Mouse (Mus musculus) ES-E14 (cell line): Measurements from ENCODE around the gene Ckm. TPM values are rescaled to one million over a fixed set of nuclear protein-coding genes. Genes with fewer than 3 reads are reported as not detected.

ENCODE experiments used
- DNase-seq: peaks from one replicate; pipeline ENCODE4 v3.0.0-alpha.2; 2013; ENCODE audit warnings: low read depth, low spot score
- H3K27ac ChIP-seq: 2 replicates; pipeline ENCODE4 v1.5.1; 2012; ENCODE audit warnings: low read depth, mild to moderate bottlenecking, low read length, moderate library complexity, mixed read lengths; ENCODE audit not compliant: poor library complexity, insufficient read depth, severe bottlenecking
- H3K36me3 ChIP-seq: 2 replicates; pipeline ENCODE4 v1.6.1; 2012; ENCODE audit warnings: mild to moderate bottlenecking, low read length, moderate library complexity, mixed read lengths; ENCODE audit not compliant: control insufficient read depth, poor library complexity, insufficient read depth, severe bottlenecking
- H3K4me1 ChIP-seq, 2 experiments: fragments of 150-350 bp in 1 of 2; sonication (generic) in 1 of 2; 2 replicates each; pipeline ENCODE4 v1.6.1; 2012; ENCODE audit warnings: low read length in 2 of 2, mild to moderate bottlenecking in 1 of 2, mixed read lengths in 1 of 2; ENCODE audit not compliant: control insufficient read depth in 2 of 2, insufficient read depth in 2 of 2, poor library complexity in 1 of 2
- H3K4me3 ChIP-seq, 2 experiments: fragments of 150-350 bp in 1 of 2; sonication (generic) in 1 of 2; 2 replicates each; pipeline ENCODE4 v1.5.1; 2012; ENCODE audit warnings: low read length in 2 of 2, low read depth in 1 of 2, mild to moderate bottlenecking in 1 of 2, mixed read lengths in 1 of 2; ENCODE audit not compliant: insufficient read depth in 1 of 2, poor library complexity in 1 of 2, severe bottlenecking in 1 of 2
- H3K9ac ChIP-seq: 2 replicates; pipeline ENCODE4 v1.6.1; 2012; ENCODE audit warnings: low read depth, mild to moderate bottlenecking, low read length, mixed read lengths; ENCODE audit not compliant: poor library complexity, insufficient read depth, severe bottlenecking
- H3K9me3 ChIP-seq: fragments of 150-350 bp; sonication (generic); 2 replicates; pipeline ENCODE4 v1.6.1; 2012; ENCODE audit warnings: low read depth, mild to moderate bottlenecking, low read length; ENCODE audit not compliant: control insufficient read depth, insufficient read depth
- CHD2 ChIP-seq: IDR thresholded peaks from 2 replicates; pipeline ENCODE4 v1.6.1; 2014; ENCODE audit warnings: mild to moderate bottlenecking, low read depth, low read length, inconsistent platforms
- HCFC1 ChIP-seq: IDR thresholded peaks from 2 replicates; pipeline ENCODE4 v1.6.1; 2012; ENCODE audit warnings: low read length, inconsistent platforms, borderline replicate concordance; ENCODE audit not compliant: insufficient read depth
- MAFK ChIP-seq: IDR thresholded peaks from 2 replicates; pipeline ENCODE4 v1.6.1; 2014; ENCODE audit warnings: mild to moderate bottlenecking, low read depth, low read length, inconsistent platforms; ENCODE audit not compliant: insufficient read depth
- ZC3H11A ChIP-seq: IDR thresholded peaks from 2 replicates; pipeline ENCODE4 v1.6.1; 2012; ENCODE audit warnings: low read depth, mild to moderate bottlenecking, inconsistent platforms, low read length, borderline replicate concordance
- ZNF384 ChIP-seq: IDR thresholded peaks from 2 replicates; pipeline ENCODE4 v1.6.1; 2012; ENCODE audit warnings: low read depth, low read length, inconsistent platforms
- in situ Hi-C, 2 experiments: fragments of 600-800 bp; cut with MboI; formaldehyde crosslinking; loops; one replicate each; pipeline ENCODE4 v1.15.1; 2025; ENCODE audit warnings: low sequenced_read_pairs in 2 of 2, inconsistent platforms in 1 of 2; ENCODE audit not compliant: unreplicated experiment in 2 of 2
- total RNA-seq: library from RNA; depleted of rRNA; stranded (reverse); fragments of 300-350 nt; gene quantifications from 2 replicates; pipeline ENCODE4 v1.2.3, GENCODE M21; 2012

Gene Ckm
- total RNA-seq, 1 experiment, result 0.85 TPM

GRCm38 (mm10) chr7:19427999-19428650 is 23.5 kb downstream of the Ckm start:
- H3K4me3 ChIP-seq, result peak overlapping the region in 1 of 2 experiments; percentile 38; a peak in 2 of 4 replicates
- no peak overlapping the region for H3K9ac ChIP-seq
- peaks cover 15 to 28% of the 10 kb centered on the region in 2 experiments for H3K4me1 ChIP-seq
- no peak for DNase-seq
- no peaks in the 10 kb centered on the region for H3K9me3 ChIP-seq
- in situ Hi-C loops, result no loop called here
- H3K36me3 ChIP-seq, result peaks cover 19% of the 10 kb centered on the region
- TF ChIP-seq ZNF384, result no peak
- no peak for TF ChIP-seq HCFC1
- no peak for TF ChIP-seq MAFK
- no peak for TF ChIP-seq ZC3H11A
- no peak for TF ChIP-seq CHD2
- no peak overlapping the region; the same call in 1 of the 2 replicates for H3K27ac ChIP-seq

GRCm38 (mm10) chr7:19429726-19430125 is 25.1 kb downstream of the Ckm start:
- no peak for TF ChIP-seq CHD2
- no peak for TF ChIP-seq ZNF384
- peak; percentile 86 for TF ChIP-seq HCFC1
- no peak for TF ChIP-seq MAFK
- TF ChIP-seq ZC3H11A, result no peak
- H3K36me3 ChIP-seq, result peaks cover 32% of the 10 kb centered on the region

GRCm38 (mm10) chr7:19430402-19430801 is 25.8 kb downstream of the Ckm start:
- Histone ChIP-seq H3K27ac (no peak overlapping the region), H3K36me3 (peaks cover 33% of the 10 kb centered on the region), H3K4me1 (peaks cover 15 to 28% of the 10 kb centered on the region in 2 experiments), H3K9ac (no peak overlapping the region), H3K4me3 (no peak overlapping the region), H3K9me3 (no peaks in the 10 kb centered on the region)
- no peak for TF ChIP-seq HCFC1
- no peak for TF ChIP-seq CHD2
- no peak for TF ChIP-seq MAFK
- no peak for TF ChIP-seq ZC3H11A
- TF ChIP-seq ZNF384, result no peak
- in situ Hi-C loops, result no loop called here
- DNase-seq, result no peak

More at GRCm38 (mm10) chr7:19429726-19430125, 25.1 kb downstream of the Ckm start:
- no peaks in the 10 kb centered on the region for H3K9me3 ChIP-seq
- DNase-seq, result no peak
- peak overlapping the region; percentile 22 to 38; a peak in 2 of 4 replicates for H3K4me3 ChIP-seq
- no peak overlapping the region for H3K9ac ChIP-seq
- in situ Hi-C loops, result no loop called here
- H3K27ac ChIP-seq, result no peak overlapping the region
- H3K4me1 ChIP-seq, result peaks cover 15 to 28% of the 10 kb centered on the region in 2 experiments

DNA sequence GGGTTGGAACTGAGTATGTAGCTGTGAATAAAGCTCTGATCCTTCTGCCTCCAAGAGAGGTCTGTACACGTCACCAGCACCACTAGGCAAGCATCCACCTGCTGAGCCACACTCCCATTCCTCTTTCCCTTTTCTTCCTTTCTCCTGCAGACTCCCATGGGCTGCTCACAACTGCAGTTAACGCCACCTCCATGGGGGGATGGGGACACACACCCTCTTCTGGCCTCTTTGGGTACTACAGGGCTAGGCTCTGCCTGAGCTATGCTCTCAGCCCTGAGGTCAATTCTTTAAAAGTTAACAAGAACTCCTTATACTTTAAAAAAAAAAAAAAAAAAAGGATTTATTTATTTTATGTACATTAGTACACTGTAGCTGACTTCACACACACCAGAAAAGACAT is 27.9 kb downstream of the Ckm start:
- H3K9ac ChIP-seq, result no peak overlapping the region
- DNase-seq, result no peak
- H3K4me1 ChIP-seq, result peaks cover 9 to 24% of the 10 kb centered on the region in 2 experiments; a peak in 2 of 4 replicates
- no peaks in the 10 kb centered on the region for H3K9me3 ChIP-seq
- H3K4me3 ChIP-seq, result no peak overlapping the region
- peaks cover 43% of the 10 kb centered on the region for H3K36me3 ChIP-seq
- no peak overlapping the region for H3K27ac ChIP-seq
- TF ChIP-seq MAFK, result no peak
- no peak for TF ChIP-seq HCFC1
- no peak for TF ChIP-seq CHD2
- TF ChIP-seq ZC3H11A, result no peak
- no peak for TF ChIP-seq ZNF384
- in situ Hi-C loops, result no loop called here
